Mouse (Mus musculus): Measurements from ENCODE around the gene Hoxb5.

GRCm38 (mm10) chr11:96278773-96279172 is 24.4 kb upstream of the Hoxb5 start:
- TF ChIP-seq EP300 (IDR thresholded peaks at IDR 0.05; ENCODE audit: insufficient read depth, low read depth, low read length) (peak; percentile 79; the same call in 1 of the 2 replicates), CTCF (IDR thresholded peaks at IDR 0.05) (peak; percentile 97), POLR2A (IDR thresholded peaks at IDR 0.05; ENCODE audit: insufficient read depth, low read depth, low read length) (no peak)

Measured in heart, adult 2 months (tissue).